Mouse (Mus musculus) testis, adult 2 months (tissue): ENCODE data around the gene Efna2. TPM values are rescaled to one million over a fixed set of nuclear protein-coding genes. Genes with fewer than 3 reads are reported as not detected.

Source experiments
- H3K27ac ChIP-seq: fragments of 200-500 bp; 2 replicates; pipeline ENCODE4 v1.5.1; 2012; ENCODE audit warnings: low read depth, low read length; ENCODE audit not compliant: control insufficient read depth, insufficient read depth
- H3K27me3 ChIP-seq: fragments of 200-500 bp; 2 replicates; pipeline ENCODE4 v1.6.1; 2012; ENCODE audit warnings: mild to moderate bottlenecking, low read length, moderate library complexity; ENCODE audit not compliant: control insufficient read depth, insufficient read depth
- H3K36me3 ChIP-seq: fragments of 200-500 bp; 2 replicates; pipeline ENCODE4 v1.6.1; 2012; ENCODE audit warnings: mild to moderate bottlenecking, low read length; ENCODE audit not compliant: control insufficient read depth, insufficient read depth
- H3K4me1 ChIP-seq: fragments of 200-500 bp; 2 replicates; pipeline ENCODE4 v1.6.1; 2012; ENCODE audit warnings: low read length; ENCODE audit not compliant: control insufficient read depth, insufficient read depth
- H3K4me3 ChIP-seq: fragments of 200-500 bp; 2 replicates; pipeline ENCODE4 v1.5.1; 2012; ENCODE audit warnings: low read depth, mild to moderate bottlenecking, low read length, moderate library complexity, mixed read lengths; ENCODE audit not compliant: control insufficient read depth
- CTCF ChIP-seq: fragments of 200-500 bp; IDR thresholded peaks from 2 replicates; pipeline ENCODE4 v1.5.1; 2012; ENCODE audit warnings: low read depth, mild to moderate bottlenecking, inconsistent platforms, low read length, moderate library complexity; ENCODE audit not compliant: control insufficient read depth, insufficient read depth, insufficient replicate concordance
- POLR2A ChIP-seq: fragments of 200-500 bp; IDR thresholded peaks from 2 replicates; pipeline ENCODE4 v1.6.1; 2012; ENCODE audit warnings: low read depth, mild to moderate bottlenecking, inconsistent platforms, low read length, moderate library complexity; ENCODE audit not compliant: control insufficient read depth
- polyA plus RNA-seq: library from polyadenylated mRNA; depleted of rRNA; stranded (reverse); fragments of >200 nt; gene quantifications from 2 replicates; pipeline ENCODE4 v1.2.3, GENCODE M21; 2012; rRNA removed

Gene Efna2
- polyA plus RNA-seq, result 1.1 and 1.4 TPM in 2 replicates

GRCm38 (mm10) chr10:80179068-80180051, at the start of gene Efna2:
Gene Efna2 (plus strand): TSS chr10:80179482.
- no peaks in the 10 kb centered on the region for H3K36me3 ChIP-seq
- peak within 1 kb of the TSS; percentile 58 for H3K4me3 ChIP-seq
- peaks cover 11% of the 10 kb centered on the region for H3K4me1 ChIP-seq
- no peak for TF ChIP-seq POLR2A
- TF ChIP-seq CTCF, result no peak
- no peaks in the 10 kb centered on the region for H3K27me3 ChIP-seq
- H3K27ac ChIP-seq, result no peak within 1 kb of the TSS

DNA sequence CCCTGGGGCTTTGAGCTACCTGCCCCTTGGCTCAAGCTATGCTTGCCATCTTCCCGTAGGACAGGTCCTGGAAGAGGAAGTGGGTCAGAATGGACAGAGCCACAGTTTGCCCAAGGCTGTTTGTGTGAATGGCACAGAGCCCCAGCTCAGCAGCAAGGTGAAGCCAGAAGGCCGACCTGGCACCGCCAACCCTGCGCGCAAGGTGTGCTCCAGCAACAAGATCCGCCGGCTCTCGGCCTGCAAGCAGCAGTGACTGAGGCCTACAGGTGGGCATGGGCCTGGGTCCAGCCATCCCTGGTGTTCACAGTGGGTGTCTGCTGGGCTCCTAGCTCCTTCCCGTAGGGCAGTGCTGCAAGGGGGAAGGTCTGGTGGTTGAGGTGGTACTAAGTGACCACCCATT, 49.4 kb upstream of the Efna2 start:
- H3K27ac ChIP-seq, result no peak overlapping the region
- no peaks in the 10 kb centered on the region for H3K27me3 ChIP-seq
- no peak overlapping the region for H3K4me3 ChIP-seq
- H3K4me1 ChIP-seq, result peaks cover 3% of the 10 kb centered on the region; the same call in 1 of the 2 replicates
- no peaks in the 10 kb centered on the region; the same call in 1 of the 2 replicates for H3K36me3 ChIP-seq
- no peak for TF ChIP-seq POLR2A

- H3K27ac ChIP-seq, result no peak overlapping the region
- no peaks in the 10 kb centered on the region for H3K27me3 ChIP-seq
- TF ChIP-seq CTCF (no peak), POLR2A (no peak)
- H3K36me3 ChIP-seq, result no peaks in the 10 kb centered on the region; the same call in 1 of the 2 replicates
- H3K4me1 ChIP-seq, result peaks cover 3% of the 10 kb centered on the region; the same call in 1 of the 2 replicates
- no peak overlapping the region for H3K4me3 ChIP-seq
Observed at GRCm38 (mm10) chr10:80130403-80131031, 48.8 kb upstream of the Efna2 start.

GRCm38 (mm10) chr10:80131316-80131951, 47.8 kb upstream of the Efna2 start:
- H3K4me3 ChIP-seq, result peak overlapping the region; percentile 50
- H3K4me1 ChIP-seq, result peaks cover 3% of the 10 kb centered on the region; the same call in 1 of the 2 replicates
- no peak overlapping the region for H3K27ac ChIP-seq
- TF ChIP-seq POLR2A (peak; percentile 22; the same call in 1 of the 2 replicates), CTCF (peak; percentile 19; the same call in 1 of the 2 replicates)
- no peaks in the 10 kb centered on the region; the same call in 1 of the 2 replicates for H3K36me3 ChIP-seq
- H3K27me3 ChIP-seq, result no peaks in the 10 kb centered on the region

DNA sequence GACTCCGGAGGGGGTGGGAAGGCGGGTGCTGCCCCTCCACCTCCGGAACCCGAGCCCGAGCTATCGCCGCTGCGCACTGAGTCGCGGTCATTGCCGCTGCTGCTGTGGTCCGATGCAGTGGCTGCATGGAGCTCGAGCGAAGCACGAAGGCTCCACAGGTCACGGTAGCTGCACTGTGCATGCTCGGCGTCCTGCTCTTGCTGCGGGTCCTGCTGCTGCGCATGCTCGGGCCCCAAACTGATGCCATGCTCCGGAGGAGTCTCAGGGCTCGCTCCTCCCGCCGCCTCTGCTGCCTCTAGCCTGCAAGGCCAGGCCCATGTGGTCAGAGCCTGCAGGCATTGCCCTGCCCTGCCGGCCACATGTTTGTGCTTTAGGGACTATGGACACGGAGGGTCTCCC, 47.3 kb upstream of the Efna2 start:
- TF ChIP-seq CTCF (no peak), POLR2A (no peak)
- Histone ChIP-seq H3K27ac (no peak overlapping the region), H3K4me1 (peaks cover 6% of the 10 kb centered on the region), H3K27me3 (no peaks in the 10 kb centered on the region), H3K36me3 (no peaks in the 10 kb centered on the region; the same call in 1 of the 2 replicates), H3K4me3 (peak overlapping the region; percentile 50)

- TF ChIP-seq CTCF (no peak), POLR2A (no peak)
- H3K27ac ChIP-seq, result no peak overlapping the region
- H3K36me3 ChIP-seq, result no peaks in the 10 kb centered on the region
- no peak overlapping the region for H3K4me3 ChIP-seq
- H3K4me1 ChIP-seq, result peaks cover 16% of the 10 kb centered on the region
- no peaks in the 10 kb centered on the region for H3K27me3 ChIP-seq
Observed at GRCm38 (mm10) chr10:80133226-80133849, 45.9 kb upstream of the Efna2 start.
